Mouse (Mus musculus) MEL (cell line): ENCODE measurements at regions not wholly inside any gene's neighbourhood (a gene's known extent, or its start where the extent isn't known, plus 50 kb on each side); places are given as distances from the start of the nearest gene placed in this dataset.

Experiments used
- DNase-seq: peaks from one replicate; pipeline ENCODE4 v3.0.0; 2011; ENCODE audit warnings: low read depth, low spot score
- H3K27ac ChIP-seq: 2 replicates; pipeline ENCODE4 v1.5.1; 2012; ENCODE audit warnings: low read depth, mild to moderate bottlenecking, control low read depth, low read length, moderate library complexity; ENCODE audit not compliant: control insufficient read depth
- H3K27me3 ChIP-seq, 2 experiments: fragments of 150-350 bp in 1 of 2; sonication (generic) in 1 of 2; 2 replicates each; pipeline ENCODE4 v1.6.1; 2012; ENCODE audit warnings: low read length in 2 of 2, mild to moderate bottlenecking in 2 of 2, improper control_type of control experiment in 1 of 2, moderate library complexity in 1 of 2; ENCODE audit not compliant: insufficient read depth in 2 of 2, control insufficient read depth in 1 of 2
- H3K36me3 ChIP-seq, 2 experiments: 2 replicates each; pipeline ENCODE4 v1.6.1; 2012 to 2014; ENCODE audit warnings: low read length in 2 of 2, improper control_type of control experiment in 1 of 2, inconsistent platforms in 1 of 2, mild to moderate bottlenecking in 1 of 2; ENCODE audit not compliant: insufficient read depth in 2 of 2, control insufficient read depth in 1 of 2
- H3K4me1 ChIP-seq, 2 experiments: fragments of 150-350 bp in 1 of 2; sonication (generic) in 1 of 2; 2 replicates each; pipeline ENCODE4 v1.6.1; 2012; ENCODE audit warnings: low read length in 2 of 2, improper control_type of control experiment in 1 of 2, mild to moderate bottlenecking in 1 of 2; ENCODE audit not compliant: insufficient read depth in 2 of 2, control insufficient read depth in 1 of 2
- H3K4me3 ChIP-seq, 2 experiments: fragments of 150-350 bp in 1 of 2; sonication (generic) in 1 of 2; 2 replicates each; pipeline ENCODE4 v1.5.1; 2012; ENCODE audit warnings: low read depth in 2 of 2, low read length in 2 of 2, mild to moderate bottlenecking in 2 of 2, moderate library complexity in 2 of 2, control low read depth in 1 of 2, improper control_type of control experiment in 1 of 2; ENCODE audit not compliant: control insufficient read depth in 1 of 2, insufficient read depth in 1 of 2
- H3K79me2 ChIP-seq: 2 replicates; pipeline ENCODE4 v1.6.1; 2012; ENCODE audit warnings: mild to moderate bottlenecking, low read length, moderate library complexity; ENCODE audit not compliant: control insufficient read depth, poor library complexity, insufficient read depth
- H3K9ac ChIP-seq: 2 replicates; pipeline ENCODE4 v1.6.1; 2012; ENCODE audit warnings: low read depth, mild to moderate bottlenecking, control low read depth, low read length, moderate library complexity; ENCODE audit not compliant: control insufficient read depth, poor library complexity, severe bottlenecking
- H3K9me3 ChIP-seq: fragments of 150-350 bp; sonication (generic); replicated peaks from 2 replicates; pipeline ENCODE4 v1.6.1; 2012; ENCODE audit warnings: mild to moderate bottlenecking, low read length, improper control_type of control experiment, moderate library complexity; ENCODE audit not compliant: insufficient read depth
- CHD1 ChIP-seq: IDR thresholded peaks from 2 replicates; pipeline ENCODE4 v1.6.1; 2012; ENCODE audit warnings: low read depth, mild to moderate bottlenecking, inconsistent platforms, low read length, improper control_type of control experiment
- EP300 ChIP-seq, 2 experiments: IDR thresholded peaks; 2 replicates each; pipeline ENCODE4 v1.6.1; 2011; ENCODE audit warnings: improper control_type of control experiment in 2 of 2, low read length in 2 of 2, low read depth in 1 of 2, mild to moderate bottlenecking in 1 of 2
- MAX ChIP-seq: IDR thresholded peaks from 2 replicates; pipeline ENCODE4 v1.6.1; 2011; ENCODE audit warnings: low read length, improper control_type of control experiment
- MEF2A ChIP-seq: IDR thresholded peaks from 2 replicates; pipeline ENCODE4 v1.6.1; 2014; ENCODE audit warnings: low read depth, mild to moderate bottlenecking, inconsistent platforms, low read length, improper control_type of control experiment; ENCODE audit not compliant: poor library complexity, insufficient replicate concordance, severe bottlenecking; ENCODE audit errors: extremely low read depth
- MYB ChIP-seq: IDR thresholded peaks from 2 replicates; pipeline ENCODE4 v1.6.1; 2011; ENCODE audit warnings: mild to moderate bottlenecking, low read depth, low read length, improper control_type of control experiment
- POLR2AphosphoS5 ChIP-seq: IDR thresholded peaks from 2 replicates; pipeline ENCODE4 v1.6.1; 2012; ENCODE audit warnings: low read depth, borderline replicate concordance, mild to moderate bottlenecking, inconsistent platforms, low read length, moderate library complexity, mixed read lengths
- TCF12 ChIP-seq: IDR thresholded peaks from 2 replicates; pipeline ENCODE4 v1.6.1; 2014; ENCODE audit warnings: low read depth, mild to moderate bottlenecking, inconsistent platforms, low read length, improper control_type of control experiment, moderate library complexity
- USF1 ChIP-seq: IDR thresholded peaks from 2 replicates; pipeline ENCODE4 v1.6.1; 2014; ENCODE audit warnings: low read depth, mild to moderate bottlenecking, inconsistent platforms, low read length, improper control_type of control experiment, moderate library complexity
- ZC3H11A ChIP-seq: IDR thresholded peaks from 2 replicates; pipeline ENCODE4 v1.6.1; 2012; ENCODE audit warnings: low read depth, mild to moderate bottlenecking, inconsistent platforms, low read length, improper control_type of control experiment

- Histone ChIP-seq H3K4me1 (no peaks in the 10 kb centered on the region), H3K36me3 (no peaks in the 10 kb centered on the region), H3K9me3 (no peaks in the 10 kb centered on the region), H3K27ac (no peak overlapping the region), H3K27me3 (no peaks in the 10 kb centered on the region), H3K9ac (no peak overlapping the region), H3K79me2 (no peaks in the 10 kb centered on the region), H3K4me3 (no peak overlapping the region)
- no peak for DNase-seq
- TF ChIP-seq MYB (no peak), EP300 (IDR thresholded peaks at IDR 0.05; ENCODE audit: low read depth in 1 of 2, low read length in 2 of 2) (no peak), MAX (no peak), USF1 (no peak), ZC3H11A (no peak), TCF12 (no peak), CHD1 (no peak), MEF2A (no peak), POLR2AphosphoS5 (no peak)
Observed at GRCm38 (mm10) chr9:32064007-32064550, 51.9 kb upstream of the Arhgap32 start.
